Mouse (Mus musculus): Measurements from ENCODE around the gene Pcdh19. TPM values are rescaled to one million over a fixed set of nuclear protein-coding genes. Genes with fewer than 3 reads are reported as not detected.
"Not testable (repeated sequence)": the region's sequence is repeated elsewhere in the genome, so short reads cannot be mapped to it uniquely, and the experiment has no call there.

The Pcdh19 gene
- 0.05 TPM in 1 of 2 replicates, not detected in the other for total RNA-seq (2017)

- peak; percentile 73 for ATAC-seq (replicated peaks; ENCODE audit: low read depth, poor library complexity, severe bottlenecking)
Measured at GRCm38 (mm10) chrX:133688840-133689239, at the start of gene Pcdh19. Gene Pcdh19 (minus strand): TSS chrX:133688987.

GRCm38 (mm10) chrX:133735871-133736270 is 47.1 kb upstream of the Pcdh19 start:
- ATAC-seq (replicated peaks; ENCODE audit: low read depth, poor library complexity, severe bottlenecking) = no peak

- peak; percentile 74; the same call in 1 of the 2 replicates for ATAC-seq (replicated peaks; ENCODE audit: low read depth, poor library complexity, severe bottlenecking)
Measured at GRCm38 (mm10) chrX:133734984-133735383, 46.2 kb upstream of the Pcdh19 start.

GRCm38 (mm10) chrX:133721517-133721916 is 32.7 kb upstream of the Pcdh19 start:
- no peak for ATAC-seq (replicated peaks; ENCODE audit: low read depth, poor library complexity, severe bottlenecking)

- no peak for ATAC-seq (replicated peaks; ENCODE audit: low read depth, poor library complexity, severe bottlenecking)
Measured at GRCm38 (mm10) chrX:133710621-133711020, 21.8 kb upstream of the Pcdh19 start.

GRCm38 (mm10) chrX:133702902-133703301 is 14.1 kb upstream of the Pcdh19 start:
- ATAC-seq (replicated peaks; ENCODE audit: low read depth, poor library complexity, severe bottlenecking) = no peak

GRCm38 (mm10) chrX:133697871-133698270 is 9.1 kb upstream of the Pcdh19 start:
- not testable (repeated sequence) for ATAC-seq (replicated peaks; ENCODE audit: low read depth, poor library complexity, severe bottlenecking)

- ATAC-seq (replicated peaks; ENCODE audit: low read depth, poor library complexity, severe bottlenecking) = no peak
Measured at GRCm38 (mm10) chrX:133696461-133696860, 7.7 kb upstream of the Pcdh19 start.

- no peak for ATAC-seq (replicated peaks; ENCODE audit: low read depth, poor library complexity, severe bottlenecking)
Measured at GRCm38 (mm10) chrX:133693037-133693760, 4.4 kb upstream of the Pcdh19 start.

GRCm38 (mm10) chrX:133692392-133692790 is 3.6 kb upstream of the Pcdh19 start:
- ATAC-seq (replicated peaks; ENCODE audit: low read depth, poor library complexity, severe bottlenecking) = no peak

GRCm38 (mm10) chrX:133691581-133692391 is 3.0 kb upstream of the Pcdh19 start:
- ATAC-seq (replicated peaks; ENCODE audit: low read depth, poor library complexity, severe bottlenecking) = peak; percentile 74

GRCm38 (mm10) chrX:133690822-133691221 is 2.0 kb upstream of the Pcdh19 start:
- ATAC-seq (replicated peaks; ENCODE audit: low read depth, poor library complexity, severe bottlenecking) = no peak

GRCm38 (mm10) chrX:133689576-133690250 is 926 bp upstream of the Pcdh19 start:
- ATAC-seq (replicated peaks; ENCODE audit: low read depth, poor library complexity, severe bottlenecking) = no peak

- ATAC-seq (replicated peaks; ENCODE audit: low read depth, poor library complexity, severe bottlenecking) = no peak
Measured at GRCm38 (mm10) chrX:133688156-133688555, 631 bp downstream of the Pcdh19 start.

- no peak for ATAC-seq (replicated peaks; ENCODE audit: low read depth, poor library complexity, severe bottlenecking)
Measured at GRCm38 (mm10) chrX:133687666-133688151, 1.1 kb downstream of the Pcdh19 start.

GRCm38 (mm10) chrX:133686533-133687311 is 2.1 kb downstream of the Pcdh19 start:
- ATAC-seq (replicated peaks; ENCODE audit: low read depth, poor library complexity, severe bottlenecking) = no peak

GRCm38 (mm10) chrX:133685572-133685971 is 3.2 kb downstream of the Pcdh19 start:
- ATAC-seq (replicated peaks; ENCODE audit: low read depth, poor library complexity, severe bottlenecking) = no peak

- no peak for ATAC-seq (replicated peaks; ENCODE audit: low read depth, poor library complexity, severe bottlenecking)
Measured at GRCm38 (mm10) chrX:133683961-133684360, 4.8 kb downstream of the Pcdh19 start.

GRCm38 (mm10) chrX:133675121-133675520 is 13.7 kb downstream of the Pcdh19 start:
- no peak for ATAC-seq (replicated peaks; ENCODE audit: low read depth, poor library complexity, severe bottlenecking)

GRCm38 (mm10) chrX:133673796-133674195 is 15.0 kb downstream of the Pcdh19 start:
- no peak for ATAC-seq (replicated peaks; ENCODE audit: low read depth, poor library complexity, severe bottlenecking)

All from common myeloid progenitor, adult 5-6 weeks (primary cell).